Mouse (Mus musculus): ENCODE data around the gene Tmem255b.

DNA sequence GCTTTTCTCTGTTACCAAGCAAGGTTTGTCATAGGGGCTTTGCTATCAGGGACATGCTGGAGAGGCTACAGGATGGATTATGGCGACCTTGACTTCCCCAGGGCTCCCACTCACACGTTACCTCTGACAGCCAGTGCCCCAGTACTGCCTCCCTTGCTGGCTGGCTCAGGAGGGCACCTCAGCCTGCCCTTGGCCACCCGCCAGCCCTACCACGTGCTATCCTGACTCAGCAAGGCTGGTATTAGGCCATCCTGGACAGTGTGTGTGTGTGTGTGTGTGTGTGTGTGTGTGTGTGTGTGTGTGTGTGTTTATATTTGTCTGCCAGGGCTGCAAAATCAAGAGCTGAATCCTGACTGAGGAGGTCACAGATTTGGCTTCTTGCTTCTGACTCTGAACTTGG, 71.9 kb downstream of the Tmem255b start:
- TF ChIP-seq CHD2 (IDR thresholded peaks at IDR 0.05; ENCODE audit: low read depth, low read length) = no peak
- no peak for TF ChIP-seq MAFK (IDR thresholded peaks at IDR 0.05; ENCODE audit: insufficient read depth, low read depth, low read length)
- TF ChIP-seq ZNF384 (IDR thresholded peaks at IDR 0.05; ENCODE audit: low read depth, low read length) = no peak
- TF ChIP-seq HCFC1 (IDR thresholded peaks at IDR 0.05; ENCODE audit: borderline replicate concordance, insufficient read depth, low read length) = no peak

Data from ES-E14 (cell line).